Mouse (Mus musculus) midbrain, embryonic 15.5 days (tissue): Measurements from ENCODE around the gene Gper1. TPM values are rescaled to one million over a fixed set of nuclear protein-coding genes. Genes with fewer than 3 reads are reported as not detected.
A peak's percentile ranks its signal among the peaks of the same experiment; 100 is the strongest.

Experiments used
- ATAC-seq: fragments of 200-750 bp; cut with Nextera tagmentation; replicated peaks from 2 replicates; pipeline ENCODE4 v1.8.0; 2017; ENCODE audit warnings: moderate TSS enrichment
- H3K27ac ChIP-seq: fragments of 300-500 bp; sonication (generic); 2 replicates; pipeline ENCODE4 v1.5.1; 2015; ENCODE audit warnings: mild to moderate bottlenecking, inconsistent platforms
- H3K27me3 ChIP-seq: fragments of 300-500 bp; sonication (generic); replicated peaks from 2 replicates; pipeline ENCODE4 v1.6.1; 2015; ENCODE audit warnings: inconsistent platforms
- H3K36me3 ChIP-seq: fragments of 300-500 bp; sonication (generic); replicated peaks from 2 replicates; pipeline ENCODE4 v1.6.1; 2015; ENCODE audit warnings: inconsistent platforms
- H3K4me1 ChIP-seq: fragments of 300-500 bp; sonication (generic); 2 replicates; pipeline ENCODE4 v1.6.1; 2015; ENCODE audit warnings: inconsistent platforms
- H3K4me2 ChIP-seq: fragments of 300-500 bp; sonication (generic); 2 replicates; pipeline ENCODE4 v1.6.1; 2015; ENCODE audit warnings: inconsistent platforms, mild to moderate bottlenecking, moderate library complexity
- H3K4me3 ChIP-seq: fragments of 300-500 bp; sonication (generic); 2 replicates; pipeline ENCODE4 v1.5.1; 2015; ENCODE audit warnings: mild to moderate bottlenecking, inconsistent platforms
- H3K9ac ChIP-seq: fragments of 300-500 bp; sonication (generic); 2 replicates; pipeline ENCODE4 v1.6.1; 2015; ENCODE audit warnings: mild to moderate bottlenecking, inconsistent platforms
- H3K9me3 ChIP-seq: fragments of 300-500 bp; sonication (generic); 2 replicates; pipeline ENCODE4 v1.6.1; 2016; ENCODE audit warnings: inconsistent platforms
- WGBS: fragments of 180-500 bp; shearing (Covaris S2); methylation state at CpG from one replicate; pipeline ENCODE4 v1.1.7; 2015; ENCODE audit warnings: mixed read lengths; 5-methylcytosine and 5-hydroxymethylcytosine counted together
- polyA plus RNA-seq: library from polyadenylated mRNA; unstranded; fragments of >200 nt; fragmentation: Nextera tagmentation; extraction: Ambion mirVana; gene quantifications from 2 replicates; pipeline ENCODE4 v1.2.1, GENCODE M21; 2015

Gene Gper1
- polyA plus RNA-seq, 1 experiment from 2014 or later = 8.2 TPM

- no peak overlapping the region for H3K4me3 ChIP-seq
- no peak overlapping the region for H3K4me2 ChIP-seq
- H3K9me3 ChIP-seq = no peaks in the 10 kb centered on the region
- H3K27ac ChIP-seq = no peak overlapping the region
- WGBS = 88% methylated on average over 16 of the region's 16 CpGs
- no peaks in the 10 kb centered on the region for H3K36me3 ChIP-seq
- no peaks in the 10 kb centered on the region for H3K27me3 ChIP-seq
- peaks cover 19% of the 10 kb centered on the region for H3K4me1 ChIP-seq
- H3K9ac ChIP-seq = no peak overlapping the region
- ATAC-seq = no peak
These were observed 29.8 kb upstream of the Gper1 start for GRCm38 (mm10) chr5:139393197-139393588.

GRCm38 (mm10) chr5:139394399-139394798, 28.6 kb upstream of the Gper1 start:
- 60% methylated on average over 7 of the region's 7 CpGs for WGBS
- Histone ChIP-seq H3K27me3 (no peaks in the 10 kb centered on the region), H3K9me3 (no peaks in the 10 kb centered on the region), H3K9ac (no peak overlapping the region), H3K27ac (no peak overlapping the region), H3K4me1 (peaks cover 8% of the 10 kb centered on the region; the same call in 1 of the 2 replicates), H3K36me3 (no peaks in the 10 kb centered on the region), H3K4me2 (no peak overlapping the region), H3K4me3 (no peak overlapping the region)
- no peak for ATAC-seq

- no peak overlapping the region for H3K4me2 ChIP-seq
- no peak overlapping the region for H3K27ac ChIP-seq
- no peak for ATAC-seq
- H3K27me3 ChIP-seq = no peaks in the 10 kb centered on the region
- H3K9ac ChIP-seq = no peak overlapping the region
- WGBS = 96% methylated on average over 4 of the region's 4 CpGs
- H3K4me3 ChIP-seq = no peak overlapping the region
- no peaks in the 10 kb centered on the region for H3K36me3 ChIP-seq
- H3K9me3 ChIP-seq = no peaks in the 10 kb centered on the region
- peaks cover 3% of the 10 kb centered on the region; the same call in 1 of the 2 replicates for H3K4me1 ChIP-seq
These were observed 27.4 kb upstream of the Gper1 start for GRCm38 (mm10) chr5:139395528-139395927.

GRCm38 (mm10) chr5:139397359-139397916, 25.5 kb upstream of the Gper1 start:
- no peak for ATAC-seq
- Histone ChIP-seq H3K27me3 (no peaks in the 10 kb centered on the region), H3K4me2 (no peak overlapping the region), H3K36me3 (no peaks in the 10 kb centered on the region), H3K4me3 (no peak overlapping the region), H3K27ac (no peak overlapping the region), H3K9me3 (no peaks in the 10 kb centered on the region), H3K9ac (no peak overlapping the region), H3K4me1 (peaks cover 3% of the 10 kb centered on the region; the same call in 1 of the 2 replicates)
- whole genome bisulfite sequencing = 89% methylated on average over 4 of the region's 4 CpGs

- H3K4me1 ChIP-seq = peaks cover 3% of the 10 kb centered on the region; the same call in 1 of the 2 replicates
- H3K9me3 ChIP-seq = no peaks in the 10 kb centered on the region
- ATAC-seq = peak; percentile 75
- H3K27me3 ChIP-seq = no peaks in the 10 kb centered on the region
- H3K27ac ChIP-seq = no peak overlapping the region
- no peak overlapping the region for H3K4me2 ChIP-seq
- 37% methylated on average over 5 of the region's 5 CpGs for WGBS
- H3K4me3 ChIP-seq = no peak overlapping the region
- no peak overlapping the region for H3K9ac ChIP-seq
- no peaks in the 10 kb centered on the region for H3K36me3 ChIP-seq
These were observed 24.8 kb upstream of the Gper1 start for GRCm38 (mm10) chr5:139397959-139398753.

- Histone ChIP-seq H3K36me3 (no peaks in the 10 kb centered on the region), H3K4me2 (no peak overlapping the region), H3K27ac (no peak overlapping the region), H3K9ac (no peak overlapping the region), H3K4me1 (peaks cover 3% of the 10 kb centered on the region; the same call in 1 of the 2 replicates), H3K9me3 (no peaks in the 10 kb centered on the region), H3K27me3 (no peaks in the 10 kb centered on the region), H3K4me3 (no peak overlapping the region)
- WGBS = 83% methylated on average over 5 of the region's 5 CpGs
- no peak for ATAC-seq
These were observed 24.2 kb upstream of the Gper1 start for GRCm38 (mm10) chr5:139398786-139399185.

- Histone ChIP-seq H3K4me2 (no peak overlapping the region), H3K27me3 (no peaks in the 10 kb centered on the region), H3K9ac (no peak overlapping the region), H3K9me3 (no peaks in the 10 kb centered on the region), H3K4me1 (peaks cover 3% of the 10 kb centered on the region; the same call in 1 of the 2 replicates), H3K4me3 (no peak overlapping the region), H3K27ac (no peak overlapping the region), H3K36me3 (no peaks in the 10 kb centered on the region)
- no peak for ATAC-seq
- 88% methylated on average over 14 of the region's 14 CpGs for WGBS
These were observed 23.0 kb upstream of the Gper1 start for GRCm38 (mm10) chr5:139399991-139400390.

- no peak overlapping the region for H3K4me2 ChIP-seq
- peaks cover 3% of the 10 kb centered on the region; the same call in 1 of the 2 replicates for H3K4me1 ChIP-seq
- H3K9ac ChIP-seq = no peak overlapping the region
- no peak for ATAC-seq
- no peak overlapping the region for H3K27ac ChIP-seq
- 92% methylated on average over 2 of the region's 2 CpGs for WGBS
- no peaks in the 10 kb centered on the region for H3K27me3 ChIP-seq
- H3K4me3 ChIP-seq = no peak overlapping the region
- no peaks in the 10 kb centered on the region for H3K9me3 ChIP-seq
- no peaks in the 10 kb centered on the region for H3K36me3 ChIP-seq
These were observed 20.8 kb upstream of the Gper1 start for GRCm38 (mm10) chr5:139402106-139402505.

GRCm38 (mm10) chr5:139403692-139404260, 19.2 kb upstream of the Gper1 start:
- Histone ChIP-seq H3K4me3 (no peak overlapping the region), H3K9ac (no peak overlapping the region), H3K9me3 (no peaks in the 10 kb centered on the region), H3K27ac (no peak overlapping the region), H3K36me3 (no peaks in the 10 kb centered on the region), H3K4me2 (no peak overlapping the region), H3K4me1 (peaks cover 4% of the 10 kb centered on the region; the same call in 1 of the 2 replicates), H3K27me3 (no peaks in the 10 kb centered on the region)
- no peak for ATAC-seq
- WGBS = 89% methylated on average over 8 of the region's 8 CpGs

- Histone ChIP-seq H3K36me3 (no peaks in the 10 kb centered on the region), H3K27ac (no peak within 1 kb of the TSS), H3K9me3 (no peaks in the 10 kb centered on the region), H3K27me3 (no peaks in the 10 kb centered on the region), H3K4me3 (no peak within 1 kb of the TSS), H3K4me1 (peaks cover 4% of the 10 kb centered on the region; the same call in 1 of the 2 replicates), H3K4me2 (no peak within 1 kb of the TSS), H3K9ac (no peak within 1 kb of the TSS)
- ATAC-seq = no peak
- 84% methylated on average over 6 of the region's 6 CpGs for WGBS
These were observed 18.1 kb upstream of the Gper1 start, which contains the start of gene C130050O18Rik for GRCm38 (mm10) chr5:139404801-139405401. C130050O18Rik (plus strand) TSS chr5:139405280.

- Histone ChIP-seq H3K36me3 (no peaks in the 10 kb centered on the region), H3K4me3 (no peak overlapping the region), H3K4me2 (no peak overlapping the region), H3K9me3 (no peaks in the 10 kb centered on the region), H3K9ac (no peak overlapping the region), H3K27ac (no peak overlapping the region), H3K27me3 (no peaks in the 10 kb centered on the region), H3K4me1 (peaks cover 4% of the 10 kb centered on the region; the same call in 1 of the 2 replicates)
- WGBS = 83% methylated on average over 7 of the region's 7 CpGs
- ATAC-seq = no peak
These were observed 17.5 kb upstream of the Gper1 start for GRCm38 (mm10) chr5:139405478-139405877.

GRCm38 (mm10) chr5:139405953-139406352, 17.0 kb upstream of the Gper1 start:
- no peaks in the 10 kb centered on the region for H3K36me3 ChIP-seq
- peaks cover 4% of the 10 kb centered on the region; the same call in 1 of the 2 replicates for H3K4me1 ChIP-seq
- 82% methylated on average over 3 of the region's 3 CpGs for WGBS
- H3K27me3 ChIP-seq = no peaks in the 10 kb centered on the region
- ATAC-seq = no peak
- no peaks in the 10 kb centered on the region for H3K9me3 ChIP-seq
- H3K9ac ChIP-seq = no peak overlapping the region
- no peak overlapping the region for H3K4me2 ChIP-seq
- no peak overlapping the region for H3K27ac ChIP-seq
- H3K4me3 ChIP-seq = no peak overlapping the region
